Mouse (Mus musculus) CH12F3 (cell line): ENCODE measurements around the gene Rps6ka3.

Experiments
- in situ Hi-C: fragments of 300-500 bp; cut with MboI; formaldehyde crosslinking; loops from 2 replicates; pipeline ENCODE4 v1.14.3; 2020; ENCODE audit warnings: low sequenced_read_pairs

The Rps6ka3 gene

GRCm38 (mm10) chrX:159210007-159210406, at the start of gene Rps6ka3:
Rps6ka3 (plus strand) TSS chrX:159210307.
- in situ Hi-C loops: no loop called here

DNA sequence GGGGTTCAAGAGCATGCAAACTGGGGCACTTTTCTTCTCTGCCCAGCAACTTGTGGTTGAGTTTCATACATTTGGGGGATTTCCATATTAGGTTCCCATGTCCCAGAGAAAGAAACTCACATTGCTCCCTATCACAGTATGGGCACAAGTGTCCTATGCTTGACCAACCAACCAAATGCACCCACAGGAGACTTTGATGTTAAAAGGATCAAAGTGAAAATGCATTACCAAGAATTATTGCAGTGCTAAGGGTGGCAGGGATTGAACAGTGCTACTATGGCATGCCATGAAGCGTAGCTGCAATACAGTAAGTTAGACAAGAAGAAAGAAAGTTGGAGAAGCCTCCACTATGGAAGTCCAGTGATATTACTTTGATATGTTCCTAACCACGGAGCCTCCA, 40.9 kb upstream of the Rps6ka3 start:
- in situ Hi-C loops: no loop called here

- in situ Hi-C loops: no loop called here
These were observed 38.5 kb upstream of the Rps6ka3 start for GRCm38 (mm10) chrX:159171579-159171978.

DNA sequence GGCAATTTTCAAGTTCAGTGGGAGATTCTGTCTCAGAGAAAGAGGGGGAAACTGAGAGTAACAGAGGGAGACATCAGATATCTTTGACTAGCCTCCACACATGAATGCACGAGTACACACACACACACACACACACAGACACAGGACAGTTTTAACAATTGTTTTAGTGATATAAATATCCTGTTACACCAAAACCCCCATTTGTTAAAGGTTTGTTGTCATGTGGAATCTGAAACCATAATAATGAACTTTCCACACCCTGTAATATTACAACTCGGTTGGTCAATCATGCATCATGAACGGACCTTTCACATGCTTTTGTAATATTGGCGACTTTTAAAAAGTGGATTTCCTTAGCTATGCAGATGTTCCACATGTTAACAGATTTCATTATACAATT, 18.5 kb upstream of the Rps6ka3 start:
- in situ Hi-C loops: no loop called here

DNA sequence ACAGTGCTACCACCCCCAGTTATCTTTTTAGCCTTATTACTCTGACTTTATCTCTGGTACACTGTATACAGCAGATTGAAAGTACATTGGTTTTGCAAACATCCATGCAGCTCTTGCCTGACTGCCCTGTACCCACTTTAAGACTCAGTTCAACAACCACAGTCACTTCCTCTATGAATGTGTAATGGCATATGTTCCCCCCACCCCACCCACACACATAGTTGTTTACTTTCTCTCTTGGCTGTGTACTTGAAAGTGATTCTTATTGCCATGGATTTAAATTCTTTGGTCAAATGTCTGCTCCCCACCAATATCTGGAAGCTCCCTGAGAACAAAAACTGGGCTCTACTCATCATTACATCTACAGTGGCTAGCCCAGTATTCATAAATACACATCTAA, 10.6 kb upstream of the Rps6ka3 start:
- in situ Hi-C loops: no loop called here

DNA sequence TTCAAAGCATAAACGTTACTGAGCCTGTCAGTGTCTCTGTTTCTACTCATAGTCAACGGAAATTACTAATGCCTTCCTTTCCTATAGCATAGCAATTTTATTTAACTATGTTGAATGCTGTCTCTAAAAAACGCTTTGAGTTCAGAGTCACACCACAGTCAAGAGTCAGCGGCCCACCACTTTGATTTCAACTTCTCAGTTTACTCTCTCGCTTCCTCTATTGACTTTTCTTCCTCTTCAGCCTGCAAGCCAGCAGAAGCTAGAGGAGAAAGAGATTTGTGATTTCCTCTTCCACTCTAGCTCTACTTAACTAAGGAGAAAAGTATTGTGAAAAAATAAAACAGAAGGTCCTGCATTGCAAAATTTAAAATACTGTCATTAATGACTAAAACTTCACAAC, 10.0 kb upstream of the Rps6ka3 start:
- in situ Hi-C loops: no loop called here

GRCm38 (mm10) chrX:159210892-159211583, 931 bp downstream of the Rps6ka3 start:
- in situ Hi-C loops: no loop called here

DNA sequence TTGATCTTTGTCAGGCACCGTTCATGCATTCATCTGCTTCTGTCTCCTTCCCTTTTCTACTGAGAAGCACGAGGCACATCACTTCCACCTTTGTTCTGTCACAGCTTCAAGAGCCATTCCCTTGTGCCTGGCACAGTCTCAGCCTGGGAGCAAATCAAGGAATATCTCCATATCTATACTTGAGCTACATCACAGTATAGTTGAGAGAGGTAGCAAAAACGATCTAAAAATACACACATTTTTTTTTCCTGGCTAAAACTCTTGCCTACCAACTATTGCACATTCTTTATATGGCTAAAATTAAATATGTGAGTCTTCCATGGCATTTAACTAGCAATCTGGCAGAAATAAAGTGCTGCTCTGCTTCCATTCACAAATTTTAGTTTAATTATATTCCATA, 5.1 kb downstream of the Rps6ka3 start:
- in situ Hi-C loops: no loop called here

DNA sequence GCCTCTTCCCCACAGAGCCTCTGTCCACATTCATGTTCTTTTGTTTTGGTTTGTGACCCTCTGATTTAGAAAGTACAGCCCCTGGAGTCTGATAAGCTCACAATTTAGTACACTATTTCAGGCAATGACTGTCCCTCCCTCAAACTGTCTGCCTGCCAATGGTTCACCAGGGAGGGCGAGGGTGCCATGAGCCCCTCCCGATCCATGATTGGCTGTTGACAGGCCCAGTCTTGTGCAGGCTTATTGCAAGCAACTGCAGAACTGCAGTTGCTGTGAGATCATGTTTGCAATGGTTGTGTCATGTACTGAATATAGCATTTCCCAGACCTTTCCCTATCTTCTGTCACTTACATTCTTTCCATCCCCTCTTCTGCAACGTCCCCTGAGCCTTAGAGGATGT, 12.4 kb downstream of the Rps6ka3 start:
- in situ Hi-C loops: no loop called here

DNA sequence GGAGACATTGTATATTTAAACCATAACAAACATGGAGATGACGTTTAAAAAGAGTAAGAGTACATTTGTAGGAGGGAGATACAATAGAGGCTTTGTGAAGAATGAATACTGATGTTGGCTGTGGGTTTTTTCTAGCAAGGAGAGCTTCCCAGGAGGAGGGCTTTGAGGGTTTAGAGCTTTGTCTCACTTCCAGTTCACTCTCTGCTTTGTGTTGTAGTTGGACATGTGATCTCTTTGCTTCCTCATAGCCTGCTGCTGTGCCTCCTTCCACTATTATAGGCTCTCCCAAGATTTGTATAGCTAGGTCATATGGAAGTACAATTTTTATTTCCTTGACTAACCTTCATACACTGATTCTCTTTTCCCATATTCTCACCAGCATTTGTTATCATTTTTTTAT, 27.2 kb downstream of the Rps6ka3 start:
- in situ Hi-C loops: no loop called here

DNA sequence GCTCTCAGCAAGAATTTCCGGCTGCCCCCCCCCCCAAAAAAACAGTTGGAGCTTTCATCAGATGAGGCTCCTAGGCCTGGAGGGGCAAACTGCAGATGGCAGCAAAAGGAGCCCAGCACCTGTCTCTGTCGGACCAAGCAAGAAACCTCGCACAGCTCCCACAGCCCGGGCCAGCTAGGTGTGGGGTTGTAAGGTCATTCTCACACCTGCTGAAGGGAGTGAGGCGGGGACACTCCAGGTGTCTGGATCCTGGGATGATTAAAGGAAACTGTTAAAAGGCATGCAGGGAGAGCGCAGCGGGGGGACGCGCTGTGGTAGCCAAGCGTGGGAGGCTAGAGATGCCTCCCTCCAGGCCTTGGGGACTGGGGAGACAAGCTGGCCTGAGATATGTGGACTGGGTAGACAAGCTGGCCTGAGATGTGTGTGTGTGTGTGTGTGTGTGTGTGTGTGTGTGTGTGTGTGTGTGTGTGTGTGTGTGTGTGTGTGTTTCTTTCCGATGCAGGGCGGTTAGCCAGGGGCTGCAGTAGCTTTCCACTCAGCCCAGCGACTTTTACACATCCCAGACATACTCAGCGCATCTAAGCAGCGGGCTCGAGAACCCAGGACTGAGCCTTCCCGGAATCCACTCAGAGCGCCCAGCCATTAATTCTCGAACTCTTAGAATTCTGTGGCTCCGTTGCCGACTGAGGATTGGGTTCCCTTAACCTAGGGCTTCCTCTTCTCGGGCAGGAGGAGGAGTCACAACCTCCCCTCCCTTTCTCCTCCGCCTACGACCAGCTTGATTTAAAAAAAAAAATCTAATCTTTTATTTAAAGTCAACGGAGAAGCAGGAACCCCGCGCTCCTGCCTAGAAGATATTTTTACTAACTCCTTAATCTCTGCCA, 44.1 kb downstream of the Rps6ka3 start:
- in situ Hi-C loops: loop anchor here (25.0 kb wide), 1 partner anchor 217 kb away; no protein-coding TSS in a partner anchor

GRCm38 (mm10) chrX:159255123-159255978, 45.2 kb downstream of the Rps6ka3 start:
- in situ Hi-C loops: loop anchor here (25.0 kb wide), 1 partner anchor 218 kb away; no protein-coding TSS in a partner anchor

DNA sequence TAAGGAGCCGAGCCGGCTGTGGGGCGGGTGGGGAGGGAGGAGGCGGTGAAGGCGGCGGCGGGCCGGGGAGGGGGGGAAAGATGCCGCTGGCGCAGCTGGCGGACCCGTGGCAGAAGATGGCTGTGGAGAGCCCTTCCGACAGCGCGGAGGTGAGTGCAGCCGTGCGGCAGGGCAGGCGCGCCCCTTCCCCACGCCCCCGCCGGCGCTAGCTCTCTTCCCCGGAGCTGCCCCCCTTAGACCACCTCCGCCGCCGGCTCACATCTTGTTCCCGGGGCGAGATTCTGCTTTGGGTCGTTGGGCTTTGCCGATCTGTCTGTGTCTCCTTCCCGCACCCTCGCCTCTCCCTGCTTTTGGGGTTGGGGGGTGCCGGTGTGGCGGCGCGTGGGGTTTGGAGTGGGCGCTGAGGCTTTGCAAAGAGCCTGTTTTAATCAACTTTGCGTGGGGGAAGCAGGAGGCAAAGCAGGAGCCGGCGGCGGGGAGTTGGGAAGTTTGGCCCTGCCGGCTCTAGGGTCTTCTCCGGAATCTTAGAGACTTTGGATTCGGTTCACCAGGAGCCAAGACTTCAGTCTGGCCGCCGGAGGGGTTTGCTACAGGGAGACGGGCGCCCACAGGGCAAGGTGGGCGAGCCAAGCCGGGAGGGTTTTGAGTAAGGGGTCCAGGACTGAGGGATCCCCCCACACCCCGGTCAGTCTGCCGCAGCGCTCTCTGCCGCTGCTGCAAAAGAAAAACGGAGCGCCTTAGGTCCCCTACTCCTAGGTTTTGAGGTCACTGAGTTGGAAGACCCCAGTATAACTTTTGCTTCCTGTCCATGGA, 46.1 kb downstream of the Rps6ka3 start:
- in situ Hi-C loops: loop anchor here (25.0 kb wide), 1 partner anchor 219 kb away; no protein-coding TSS in a partner anchor

GRCm38 (mm10) chrX:159256921-159257421, 46.9 kb downstream of the Rps6ka3 start:
- in situ Hi-C loops: loop anchor here (25.0 kb wide), 1 partner anchor 220 kb away; no protein-coding TSS in a partner anchor

DNA sequence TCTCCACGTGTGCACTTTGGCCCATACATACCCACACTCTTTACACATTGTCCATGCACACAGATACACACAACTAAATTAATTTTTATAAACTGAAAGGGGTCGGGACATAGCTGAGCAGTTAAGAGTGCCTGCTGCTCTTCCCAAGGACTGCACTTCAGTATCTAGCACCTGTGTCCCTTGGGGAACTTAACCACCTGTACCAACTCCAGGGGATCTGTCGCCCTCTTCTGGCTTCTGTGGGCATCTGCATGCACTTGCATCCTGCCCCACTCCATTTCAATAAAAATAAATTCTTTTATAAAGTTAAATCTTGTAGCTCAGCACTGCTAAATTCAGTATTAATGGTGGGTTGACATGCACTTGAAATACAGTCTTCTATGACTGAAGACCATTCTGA, 54.6 kb downstream of the Rps6ka3 start:
- in situ Hi-C loops: loop anchor here (25.0 kb wide), 1 partner anchor 227 kb away; no protein-coding TSS in a partner anchor

DNA sequence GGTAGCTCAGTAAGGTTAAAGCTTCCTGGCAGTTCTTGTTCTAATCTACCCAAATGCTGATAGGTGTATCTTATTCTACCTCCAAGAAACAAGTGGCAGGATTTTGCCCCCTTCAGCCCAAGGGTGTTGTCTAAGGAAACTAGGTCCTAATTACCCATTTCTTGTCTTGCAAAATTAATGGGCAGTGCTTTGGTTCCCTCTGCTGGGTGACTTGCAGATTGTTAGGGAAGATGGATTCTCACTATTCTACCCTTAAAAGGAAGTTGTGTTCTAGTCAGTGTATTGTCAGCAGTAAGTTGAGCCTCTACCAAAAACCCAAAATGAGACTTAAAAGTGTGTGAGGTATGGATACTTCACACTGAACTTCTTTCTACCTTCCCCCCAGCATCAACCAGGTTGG, 59.0 kb downstream of the Rps6ka3 start:
- in situ Hi-C loops: loop anchor here (25.0 kb wide), 1 partner anchor 232 kb away; no protein-coding TSS in a partner anchor

DNA sequence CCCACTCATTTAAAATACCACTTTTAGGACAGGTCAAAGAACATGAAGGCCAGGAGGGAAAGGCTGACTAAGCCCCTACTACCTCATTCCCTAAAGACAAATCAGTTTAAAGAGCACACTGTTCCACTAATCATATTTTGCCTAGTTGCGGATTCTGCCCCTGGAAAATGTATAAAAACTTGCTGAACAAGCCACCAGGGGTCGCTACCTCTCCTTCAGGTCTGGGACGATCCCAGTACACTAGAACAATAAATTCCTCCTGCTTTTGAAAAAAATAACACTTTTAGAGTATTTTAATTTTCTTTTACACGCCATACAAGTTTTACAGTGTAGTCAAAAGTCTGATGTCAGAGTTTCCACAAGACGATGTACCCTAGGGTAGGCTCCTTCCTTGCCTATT, 76.7 kb downstream of the Rps6ka3 start:
- in situ Hi-C loops: no loop called here

GRCm38 (mm10) chrX:159295879-159296278, 85.8 kb downstream of the Rps6ka3 start:
- in situ Hi-C loops: no loop called here

DNA sequence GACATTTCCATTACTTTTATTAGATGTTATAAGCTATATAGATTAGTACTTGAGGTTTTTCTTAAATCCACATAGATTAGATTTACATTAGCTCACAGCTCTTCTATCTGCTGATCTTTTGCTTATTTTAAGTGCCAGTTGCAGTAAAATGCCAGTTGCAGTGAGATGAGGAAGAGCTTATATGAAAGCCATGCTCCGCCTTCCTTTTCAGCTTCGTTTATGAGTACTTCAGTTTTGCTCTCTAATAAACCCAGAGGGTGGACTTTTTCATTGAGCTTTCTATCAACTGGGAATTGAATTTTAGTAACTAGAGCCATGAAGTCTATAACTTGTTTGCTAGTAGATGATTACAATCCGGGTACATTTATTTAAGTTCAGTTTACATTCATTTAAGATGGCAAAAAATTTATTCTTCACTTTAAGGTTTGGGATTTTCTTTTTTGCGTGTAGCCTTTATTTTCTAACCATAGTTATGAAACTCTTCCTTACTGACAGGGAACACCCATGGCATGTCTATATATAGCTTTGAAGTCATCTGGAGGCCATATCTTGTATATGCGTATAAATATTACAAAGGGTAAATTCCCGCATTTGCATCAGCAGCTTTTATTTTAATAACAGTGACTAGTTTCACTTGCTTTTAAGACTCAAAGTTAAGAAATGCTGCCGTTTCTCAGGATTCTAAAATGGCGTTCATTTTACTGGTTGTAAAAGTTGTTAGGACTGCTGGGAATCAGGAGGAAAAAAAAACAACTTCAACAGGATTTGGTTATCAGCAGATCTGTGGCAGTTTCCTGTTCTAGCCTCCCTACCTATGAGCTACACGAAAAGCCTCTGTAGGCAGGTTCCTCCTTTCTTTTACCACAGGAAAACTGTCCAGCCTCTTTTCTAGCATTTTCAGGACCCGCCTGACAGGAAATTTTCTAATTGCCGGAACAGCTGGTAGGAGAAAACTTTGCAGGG, 92.5 kb downstream of the Rps6ka3 start:
- in situ Hi-C loops: no loop called here
